Mouse (Mus musculus) heart, embryonic 10.5 days (tissue): ENCODE data around the gene Smim24. TPM values are rescaled to one million over a fixed set of nuclear protein-coding genes. Genes with fewer than 3 reads are reported as not detected.
A peak's percentile ranks its signal among the peaks of the same experiment; 100 is the strongest.

Experiments used
- DNase-seq: peaks from one replicate; pipeline ENCODE4 v3.0.0-alpha.2; 2017; ENCODE audit warnings: low spot score
- H3K27ac ChIP-seq: fragments of 300-500 bp; sonication (generic); 2 replicates; pipeline ENCODE4 v1.5.1; 2016; ENCODE audit warnings: mild to moderate bottlenecking
- H3K27me3 ChIP-seq: fragments of 300-500 bp; sonication (generic); 2 replicates; pipeline ENCODE4 v1.6.1; 2016; ENCODE audit warnings: mild to moderate bottlenecking; ENCODE audit not compliant: poor library complexity, insufficient read depth, severe bottlenecking
- H3K36me3 ChIP-seq: fragments of 300-500 bp; sonication (generic); 2 replicates; pipeline ENCODE4 v1.6.1; 2016; ENCODE audit warnings: mild to moderate bottlenecking, moderate library complexity
- H3K4me1 ChIP-seq: fragments of 300-500 bp; sonication (generic); 2 replicates; pipeline ENCODE4 v1.6.1; 2016; ENCODE audit warnings: mild to moderate bottlenecking
- H3K4me3 ChIP-seq: fragments of 300-500 bp; sonication (generic); 2 replicates; pipeline ENCODE4 v1.5.1; 2016; ENCODE audit warnings: mild to moderate bottlenecking, moderate library complexity
- H3K9me3 ChIP-seq: fragments of 300-500 bp; sonication (generic); 2 replicates; pipeline ENCODE4 v1.6.1; 2016; ENCODE audit warnings: mild to moderate bottlenecking, moderate library complexity
- WGBS: fragments of 180-500 bp; shearing (Covaris S2); methylation state at CpG from one replicate; pipeline ENCODE4 v1.1.7; 2016; 5-methylcytosine and 5-hydroxymethylcytosine counted together
- polyA plus RNA-seq: library from polyadenylated mRNA; unstranded; fragments of >200 nt; fragmentation: Nextera tagmentation; extraction: Ambion mirVana; gene quantifications from 2 replicates; pipeline ENCODE4 v1.2.1, GENCODE M21; 2016

The Smim24 gene
- polyA plus RNA-seq, result 3.4 and 4.0 TPM in 2 replicates

DNA sequence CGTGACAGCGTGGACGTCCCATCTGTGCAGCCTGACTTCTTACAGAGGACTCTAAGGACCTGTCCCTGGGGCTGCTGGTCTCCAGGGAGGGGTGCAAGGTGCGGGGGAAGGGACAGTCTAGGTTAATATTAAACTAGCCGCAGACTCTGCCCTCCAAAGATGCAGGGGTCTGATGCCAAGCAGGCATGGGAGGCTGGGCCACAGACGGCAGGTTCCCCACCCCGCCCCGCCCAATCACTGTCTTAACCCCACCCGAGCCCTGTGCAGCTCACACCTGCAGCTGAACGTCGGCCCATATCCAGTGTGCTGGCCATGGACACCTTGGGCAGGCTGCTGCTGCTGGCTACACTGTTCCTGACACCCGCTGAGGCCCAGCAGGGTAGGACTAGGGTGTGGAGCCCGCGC is at the start of gene Smim24:
Gene Smim24 (plus strand): TSS at position 271 of the 405 bp plus-strand sequence.
- H3K4me1 ChIP-seq, result peaks cover 43% of the 10 kb centered on the region
- 64% methylated on average over 14 of the region's 14 CpGs for WGBS
- peaks cover 32% of the 10 kb centered on the region for H3K36me3 ChIP-seq
- no peak for DNase-seq
- H3K4me3 ChIP-seq, result peak within 1 kb of the TSS; percentile 54
- H3K27ac ChIP-seq, result peak within 1 kb of the TSS; percentile 83
- no peaks in the 10 kb centered on the region for H3K9me3 ChIP-seq
- H3K27me3 ChIP-seq, result peaks cover 13% of the 10 kb centered on the region

DNA sequence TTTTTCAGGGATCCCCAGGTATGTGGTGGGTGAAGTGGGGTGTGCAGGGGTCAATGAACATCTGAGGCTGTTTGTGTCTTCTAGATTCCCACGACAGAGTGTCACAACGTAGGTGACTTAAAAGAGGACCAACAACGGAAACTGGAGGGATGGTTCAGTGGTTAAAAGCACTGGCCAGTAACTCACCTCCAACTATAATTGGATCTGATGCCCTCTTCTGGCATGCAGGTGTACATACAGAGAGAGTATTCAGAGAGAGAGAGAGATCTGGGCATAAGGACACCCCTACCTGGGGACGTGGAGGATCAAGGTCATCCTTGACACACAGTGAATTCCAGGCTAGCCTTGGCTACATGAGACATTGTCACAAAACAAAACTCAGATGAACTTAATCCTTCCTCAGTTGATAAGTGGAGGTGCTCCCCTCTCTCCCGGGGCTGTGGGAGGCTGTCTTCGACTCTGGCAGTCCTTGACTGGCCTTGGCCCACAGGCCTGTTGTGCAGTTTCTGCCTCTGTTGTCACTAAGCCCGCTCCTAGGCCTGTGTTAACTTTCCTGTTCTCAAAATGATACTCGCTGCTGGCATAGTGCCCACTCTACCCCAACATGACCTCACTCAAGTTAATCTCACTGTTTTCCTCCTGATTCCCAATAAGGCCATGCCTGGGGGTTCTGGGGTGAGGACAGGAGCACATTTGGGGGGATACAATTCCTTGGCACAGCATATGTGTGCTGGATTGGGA is 48.3 kb upstream of the Smim24 start:
- Histone ChIP-seq H3K9me3 (no peaks in the 10 kb centered on the region), H3K36me3 (peaks cover 30% of the 10 kb centered on the region), H3K4me1 (peaks cover 60% of the 10 kb centered on the region), H3K4me3 (no peak overlapping the region; the same call in 1 of the 2 replicates), H3K27ac (no peak overlapping the region), H3K27me3 (peaks cover 73% of the 10 kb centered on the region)
- WGBS, result 43% methylated on average over 8 of the region's 8 CpGs
- no peak for DNase-seq

DNA sequence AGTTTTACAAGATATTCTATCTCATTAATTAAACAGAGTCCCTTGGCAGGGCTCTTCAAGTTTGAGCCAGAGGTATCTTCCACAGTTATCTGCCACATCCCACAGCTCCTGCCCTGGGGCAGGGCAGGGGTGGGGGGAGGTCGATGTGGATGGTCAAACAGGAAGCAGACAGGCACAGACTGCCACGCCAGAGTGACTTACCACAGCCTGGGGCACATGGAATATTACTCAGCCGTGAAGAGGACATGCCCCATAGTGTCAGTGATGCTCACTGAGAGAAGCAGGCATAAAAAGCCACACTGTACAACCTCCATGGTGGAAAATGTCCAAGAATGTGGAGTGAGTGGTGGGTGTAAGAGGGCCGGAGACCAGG is 47.7 kb upstream of the Smim24 start:
- Histone ChIP-seq H3K4me3 (no peak overlapping the region), H3K9me3 (no peaks in the 10 kb centered on the region), H3K27me3 (peaks cover 71% of the 10 kb centered on the region), H3K36me3 (peaks cover 30% of the 10 kb centered on the region), H3K27ac (no peak overlapping the region), H3K4me1 (peaks cover 61% of the 10 kb centered on the region)
- no peak for DNase-seq
- WGBS, result 82% methylated on average over 4 of the region's 4 CpGs

DNA sequence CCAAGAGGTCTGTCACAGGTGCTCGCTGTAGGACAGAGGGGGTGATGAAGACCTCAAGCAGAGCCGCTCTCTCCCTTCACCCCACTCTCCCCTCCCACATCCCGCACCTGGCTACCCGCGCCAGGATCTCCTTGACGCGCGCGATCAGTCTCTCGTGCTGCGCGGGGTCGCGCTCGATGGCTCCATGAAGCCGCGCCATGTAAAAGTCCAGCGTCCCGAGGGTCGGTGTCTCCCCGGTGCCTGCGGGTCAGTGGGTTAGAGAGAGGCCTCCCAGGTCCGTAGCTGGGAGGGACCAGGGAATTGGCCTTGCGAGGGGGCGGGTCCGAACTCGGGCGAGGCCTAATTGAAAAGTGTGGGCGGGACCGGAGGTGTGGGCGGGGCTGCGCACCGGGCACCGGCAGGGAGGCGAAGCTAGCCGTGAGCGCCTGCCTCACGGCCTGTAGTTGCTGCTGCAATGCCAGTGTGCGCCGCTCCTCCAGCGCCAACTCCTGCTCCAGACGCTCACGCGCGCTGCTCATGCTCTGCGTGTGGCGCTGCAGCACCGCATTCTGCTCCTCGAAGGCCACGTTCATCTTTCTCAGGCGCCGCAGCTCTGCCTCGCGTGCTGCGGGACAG is 46.3 kb upstream of the Smim24 start:
- peak overlapping the region; percentile 73; the same call in 1 of the 2 replicates for H3K27ac ChIP-seq
- no peaks in the 10 kb centered on the region for H3K9me3 ChIP-seq
- peaks cover 56% of the 10 kb centered on the region for H3K27me3 ChIP-seq
- H3K4me1 ChIP-seq, result peaks cover 52% of the 10 kb centered on the region
- peak; percentile 93 for DNase-seq
- peak overlapping the region; percentile 54 for H3K4me3 ChIP-seq
- whole genome bisulfite sequencing, result 9% methylated on average over 55 of the region's 55 CpGs
- peaks cover 30% of the 10 kb centered on the region for H3K36me3 ChIP-seq

DNA sequence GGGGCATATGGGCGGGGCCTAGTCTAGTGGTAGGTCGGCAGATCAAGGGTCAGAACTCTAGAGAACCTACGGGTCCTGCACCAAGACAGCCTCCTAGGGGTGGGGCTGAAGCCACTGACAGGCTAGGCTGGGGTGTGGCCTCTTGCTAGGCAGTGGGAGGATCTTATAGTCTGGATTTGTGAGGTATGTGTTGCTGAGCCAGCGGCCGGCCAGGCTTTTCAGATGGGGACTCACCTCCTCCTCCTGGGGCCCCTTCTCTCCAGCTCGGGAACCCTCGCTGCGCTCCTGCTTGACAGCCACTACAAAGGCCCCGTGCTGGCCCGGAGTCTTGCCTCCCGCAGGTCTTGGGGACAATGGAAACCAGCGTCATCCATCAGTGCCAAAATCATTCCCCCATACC is 43.7 kb upstream of the Smim24 start:
- H3K4me1 ChIP-seq, result peaks cover 49% of the 10 kb centered on the region
- no peak for DNase-seq
- peak overlapping the region; percentile 85 for H3K4me3 ChIP-seq
- H3K27ac ChIP-seq, result peak overlapping the region; percentile 96
- H3K36me3 ChIP-seq, result peaks cover 30% of the 10 kb centered on the region
- WGBS, result 4% methylated on average over 12 of the region's 12 CpGs
- H3K9me3 ChIP-seq, result no peaks in the 10 kb centered on the region
- H3K27me3 ChIP-seq, result peaks cover 32% of the 10 kb centered on the region

DNA sequence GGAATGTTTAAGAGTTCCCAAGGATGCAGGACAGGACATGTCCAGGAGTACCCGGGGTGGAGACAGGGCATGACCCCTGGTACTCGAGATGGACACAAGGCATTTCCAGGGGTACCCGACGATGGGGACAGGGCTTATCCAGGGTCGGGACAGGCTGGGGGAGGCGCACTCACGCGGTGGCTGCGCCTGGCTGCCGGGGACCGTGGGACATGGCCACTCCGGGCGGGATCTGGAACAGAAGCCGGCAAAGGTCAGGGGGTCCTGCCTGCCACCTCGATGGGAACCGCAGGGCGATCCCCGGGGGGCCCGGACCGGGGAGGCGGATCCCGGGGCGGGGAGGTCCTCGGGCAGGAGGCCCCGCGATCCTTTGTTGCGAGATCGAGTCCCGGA is 42.9 kb upstream of the Smim24 start:
- Histone ChIP-seq H3K27ac (peak overlapping the region; percentile 96), H3K4me1 (peaks cover 57% of the 10 kb centered on the region), H3K9me3 (no peaks in the 10 kb centered on the region), H3K27me3 (peaks cover 24% of the 10 kb centered on the region), H3K4me3 (peak overlapping the region; percentile 85), H3K36me3 (peaks cover 30% of the 10 kb centered on the region)
- DNase-seq, result no peak
- WGBS, result 1% methylated on average over 29 of the region's 29 CpGs

DNA sequence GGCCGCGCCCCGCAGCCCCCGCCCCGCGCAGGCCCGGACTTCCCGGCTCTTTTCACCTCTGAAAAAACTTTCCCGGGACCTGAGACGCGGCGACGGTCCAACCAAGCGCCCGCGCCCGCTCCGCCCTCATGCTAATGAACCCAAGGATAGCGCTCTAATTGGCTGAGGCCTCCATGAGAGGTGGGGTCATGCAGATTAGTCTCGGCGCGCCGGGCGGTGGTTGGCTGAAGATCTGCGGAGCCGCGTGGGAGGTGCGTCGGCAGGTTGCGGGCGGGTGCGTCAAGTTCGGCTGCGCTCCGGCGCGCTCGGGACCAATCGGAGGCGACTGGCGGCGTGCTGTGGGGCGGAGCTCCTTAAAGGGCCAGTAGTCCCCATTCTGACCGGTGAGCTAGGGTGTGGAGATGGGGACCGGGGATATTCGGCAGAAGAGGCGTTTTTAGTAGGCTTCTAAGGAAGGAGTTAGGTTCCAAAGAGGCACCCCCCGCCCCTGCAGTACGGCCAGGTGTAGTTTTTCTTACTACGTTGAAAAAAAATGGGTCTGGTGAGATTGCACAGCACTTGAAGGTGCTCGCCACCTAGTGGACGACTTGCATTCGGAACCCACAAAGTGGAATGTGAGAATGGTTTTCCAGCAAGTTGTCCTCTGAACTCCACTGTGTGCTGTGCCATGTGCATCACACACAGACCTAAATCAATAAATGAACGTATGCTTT is 42.3 kb upstream of the Smim24 start, which contains the start of gene Hmg20b:
Gene Hmg20b (minus strand): TSS at position 130 of the 713 bp plus-strand sequence.
- Histone ChIP-seq H3K4me3 (peak within 1 kb of the TSS; percentile 85), H3K27me3 (peaks cover 19% of the 10 kb centered on the region; the same call in 1 of the 2 replicates), H3K27ac (peak within 1 kb of the TSS; percentile 96), H3K36me3 (peaks cover 25% of the 10 kb centered on the region), H3K4me1 (peaks cover 62% of the 10 kb centered on the region), H3K9me3 (no peaks in the 10 kb centered on the region)
- WGBS, result under 1% methylated on average over 54 of the region's 54 CpGs
- DNase-seq, result peak; percentile 100

DNA sequence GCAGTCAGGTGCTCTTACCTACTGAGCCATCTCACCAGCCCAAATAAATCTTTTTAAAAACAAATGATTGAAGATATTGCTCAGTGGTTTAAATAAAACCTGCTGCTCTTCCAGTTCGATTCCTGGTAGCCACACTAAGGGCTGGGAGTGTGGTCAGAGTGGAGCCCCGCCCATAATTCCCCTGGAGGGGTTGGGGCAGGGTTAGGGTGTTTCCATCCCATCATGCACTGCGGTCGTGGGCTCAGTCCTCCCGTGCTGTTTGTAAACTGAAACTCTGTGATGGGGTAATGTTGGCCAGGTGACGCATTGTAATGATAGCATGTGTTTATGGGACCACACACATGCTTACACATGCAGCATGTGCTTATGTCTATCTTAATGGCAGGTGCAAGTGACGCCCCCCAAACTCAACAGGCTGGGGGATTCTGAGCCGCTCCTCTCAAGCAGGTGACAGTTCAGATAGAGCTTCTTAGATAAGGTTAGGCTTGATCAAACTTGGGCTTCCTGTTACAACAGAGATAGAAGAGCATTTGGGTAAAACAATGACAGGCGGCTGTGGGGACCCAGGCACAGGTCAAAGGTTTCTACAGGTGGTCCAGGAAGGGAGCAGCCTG is 41.1 kb upstream of the Smim24 start:
- H3K36me3 ChIP-seq, result peaks cover 18% of the 10 kb centered on the region
- 18% methylated on average over 9 of the region's 9 CpGs for WGBS
- no peak for DNase-seq
- H3K4me3 ChIP-seq, result no peak overlapping the region
- H3K9me3 ChIP-seq, result no peaks in the 10 kb centered on the region
- no peak overlapping the region for H3K27ac ChIP-seq
- H3K4me1 ChIP-seq, result peaks cover 65% of the 10 kb centered on the region
- H3K27me3 ChIP-seq, result peaks cover 9% of the 10 kb centered on the region; the same call in 1 of the 2 replicates

DNA sequence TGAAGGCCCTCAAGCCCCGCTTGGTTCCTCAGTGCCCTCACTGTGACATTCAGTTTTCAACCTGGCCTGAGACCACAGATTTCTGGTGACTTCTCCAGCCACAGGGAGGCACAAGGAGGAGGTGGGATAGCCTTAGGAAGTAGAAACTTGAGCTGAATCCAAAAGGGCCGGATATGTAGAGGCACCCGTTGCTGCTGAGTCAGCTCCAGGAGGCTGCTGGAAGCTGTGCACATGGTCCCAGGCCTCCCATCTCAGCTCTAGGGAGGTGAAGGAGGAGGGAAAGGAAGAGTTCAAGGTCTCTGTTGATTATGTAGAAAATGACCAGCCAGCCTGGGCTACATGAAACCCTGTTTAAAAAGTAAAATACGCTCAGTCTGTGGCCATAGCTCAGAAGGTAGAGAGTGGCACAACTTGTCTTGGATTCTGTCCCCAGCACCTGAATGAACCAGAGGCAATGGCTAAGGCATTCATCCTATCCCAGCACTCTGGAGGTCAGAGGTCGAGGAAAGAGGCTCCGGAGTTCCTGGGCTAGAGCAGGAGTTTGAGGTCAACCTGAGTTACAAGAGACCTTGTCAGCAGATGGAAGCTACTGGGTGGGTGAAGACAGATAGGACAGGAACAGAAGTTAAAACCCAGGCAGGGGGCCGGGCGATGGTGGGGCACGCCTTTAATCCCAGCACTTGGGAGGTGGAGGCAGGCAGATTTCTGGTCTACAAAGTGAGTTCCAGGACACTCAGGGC is 37.9 kb upstream of the Smim24 start:
- Histone ChIP-seq H3K9me3 (no peaks in the 10 kb centered on the region), H3K27me3 (no peaks in the 10 kb centered on the region), H3K4me1 (peaks cover 66% of the 10 kb centered on the region), H3K27ac (0 out of 2 replicates have a peak overlapping the region, but pooled peaks have one; percentile 2), H3K36me3 (no peaks in the 10 kb centered on the region), H3K4me3 (no peak overlapping the region)
- 58% methylated on average over 9 of the region's 9 CpGs for WGBS
- no peak for DNase-seq

DNA sequence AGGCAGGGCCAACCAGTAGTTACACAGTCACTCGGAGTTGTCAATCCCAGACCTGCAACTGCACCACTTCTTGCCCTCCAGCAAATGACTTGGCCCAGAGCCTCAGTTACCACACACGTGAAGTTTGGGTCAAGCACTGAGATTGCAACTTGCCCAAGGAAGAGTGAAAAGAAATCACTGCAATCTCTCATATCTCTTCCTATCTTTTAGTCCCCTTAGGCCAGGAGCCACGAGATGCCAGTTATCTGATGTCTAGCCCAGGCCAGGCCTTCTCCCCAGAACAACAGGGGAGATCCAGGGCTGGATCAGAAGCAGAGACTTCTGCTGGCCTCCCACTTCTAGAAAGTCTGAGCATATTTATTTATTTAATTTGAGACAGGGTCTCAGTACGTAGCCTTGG is 37.3 kb upstream of the Smim24 start:
- no peak overlapping the region for H3K4me3 ChIP-seq
- WGBS, result 62% methylated on average over 4 of the region's 4 CpGs
- H3K27ac ChIP-seq, result no peak overlapping the region
- no peaks in the 10 kb centered on the region for H3K9me3 ChIP-seq
- no peak for DNase-seq
- no peaks in the 10 kb centered on the region for H3K27me3 ChIP-seq
- H3K36me3 ChIP-seq, result no peaks in the 10 kb centered on the region
- peaks cover 73% of the 10 kb centered on the region for H3K4me1 ChIP-seq

DNA sequence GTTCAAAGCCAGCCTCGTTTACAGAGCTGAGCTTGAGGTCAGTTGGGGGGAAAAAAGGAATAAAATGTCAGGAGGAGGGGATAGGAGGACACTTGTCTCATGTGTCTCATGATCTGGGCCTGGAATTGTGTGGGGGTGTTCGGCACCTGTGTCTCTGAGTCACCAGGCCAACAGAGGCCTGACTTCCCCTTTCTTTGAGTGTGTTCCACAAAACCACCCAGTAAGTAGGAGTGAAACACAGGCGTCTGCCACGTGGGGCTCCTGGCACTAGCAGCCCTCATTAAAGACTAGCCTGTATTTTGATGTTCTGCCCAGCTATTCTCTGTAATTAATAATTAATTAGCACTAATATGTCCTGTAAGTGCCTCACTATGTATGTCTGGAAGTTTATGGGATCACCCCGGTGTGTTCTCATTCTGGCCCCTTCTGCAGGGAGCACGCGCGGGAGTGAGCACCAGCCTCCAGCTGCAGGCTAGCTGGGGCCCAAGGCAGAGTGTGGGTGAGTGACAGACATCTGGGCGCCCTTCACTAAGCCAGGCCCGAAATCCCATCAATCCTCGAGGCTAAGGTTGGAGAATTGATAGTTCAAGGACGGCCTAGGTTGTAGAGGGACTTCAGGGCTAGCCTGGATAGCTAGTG is 36.4 kb upstream of the Smim24 start:
- no peak for DNase-seq
- Histone ChIP-seq H3K4me1 (peaks cover 77% of the 10 kb centered on the region), H3K27me3 (no peaks in the 10 kb centered on the region), H3K36me3 (no peaks in the 10 kb centered on the region; the same call in 1 of the 2 replicates), H3K9me3 (no peaks in the 10 kb centered on the region), H3K27ac (peak overlapping the region; percentile 65; the same call in 1 of the 2 replicates), H3K4me3 (peak overlapping the region; percentile 92)
- WGBS, result 52% methylated on average over 12 of the region's 12 CpGs
